Mouse (Mus musculus) brain, embryonic 18.5 days (tissue): Measurements from ENCODE around the gene Khk.

Experiments
- DNase-seq: peaks from one replicate; pipeline ENCODE4 v3.0.0-alpha.2; 2012; ENCODE audit warnings: low read depth, low spot score

Khk gene

DNA sequence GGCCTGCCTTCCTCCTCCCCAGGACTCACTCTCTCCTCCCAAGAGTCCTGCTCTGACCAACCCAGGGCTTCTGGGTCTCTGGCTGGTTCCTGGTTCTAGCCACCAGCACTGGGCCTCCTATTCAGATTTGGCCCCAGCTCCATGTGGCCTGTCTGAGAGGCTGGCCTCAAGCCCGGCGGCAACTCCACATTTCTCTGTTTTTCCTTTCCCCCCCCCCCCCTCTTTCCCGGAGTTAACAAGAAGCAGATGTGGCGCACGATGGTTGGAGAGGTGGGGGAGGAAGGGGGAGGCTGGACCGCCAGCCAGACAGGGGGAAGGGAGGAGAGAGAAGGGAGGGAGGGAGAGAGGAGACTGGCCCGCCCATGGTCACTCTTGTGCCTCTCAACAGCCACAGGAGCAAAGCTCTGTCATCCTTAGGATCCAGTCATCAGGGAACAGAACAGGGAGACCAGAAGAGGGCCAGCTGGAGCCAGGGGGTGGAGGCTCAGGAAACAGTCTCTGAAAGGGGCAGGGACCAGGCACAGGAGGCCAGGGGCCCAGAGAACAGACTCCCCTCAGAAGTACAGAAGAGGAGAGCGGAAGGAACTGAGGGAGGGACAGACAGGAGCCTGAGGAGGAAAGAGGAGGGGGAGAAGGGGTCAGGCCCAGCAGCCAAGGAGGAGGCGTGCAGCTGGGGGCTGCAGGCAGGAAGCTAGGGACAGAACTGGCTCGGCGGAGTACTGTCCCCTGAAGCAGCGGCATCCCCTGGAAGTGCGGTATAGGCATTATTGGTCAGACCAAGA, 8.0 kb upstream of the Khk start, which contains the start of gene Emilin1:
Gene Emilin1, plus strand, starts transcription at position 343 of the 782 bp plus-strand sequence.
- no peak for DNase-seq

DNA sequence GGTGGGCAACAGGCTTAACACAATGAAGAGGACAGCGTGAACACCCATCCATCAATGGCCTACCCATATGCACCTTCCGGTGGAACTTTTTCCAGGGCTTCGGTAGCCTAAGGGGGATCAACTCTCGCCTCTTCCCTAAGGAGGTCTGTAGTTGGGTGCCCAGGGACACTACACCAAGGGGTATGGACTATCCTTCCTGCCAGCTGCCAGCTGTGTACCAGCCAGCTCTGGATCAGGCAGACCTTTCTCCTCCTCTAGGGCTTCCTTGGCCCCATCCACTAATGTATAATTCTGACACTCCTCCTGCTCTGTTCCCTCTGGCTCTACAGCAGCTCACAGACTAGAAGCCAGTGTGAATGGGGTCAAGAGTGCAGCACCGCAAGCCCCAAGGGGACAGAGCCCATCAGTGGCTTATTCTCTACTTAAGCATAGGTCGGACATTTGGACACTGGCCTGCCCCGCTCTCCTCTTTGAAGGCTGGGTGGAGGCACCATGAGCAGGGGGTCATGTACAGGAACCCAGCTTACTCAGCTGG, 7.1 kb upstream of the Khk start:
- no peak for DNase-seq

DNA sequence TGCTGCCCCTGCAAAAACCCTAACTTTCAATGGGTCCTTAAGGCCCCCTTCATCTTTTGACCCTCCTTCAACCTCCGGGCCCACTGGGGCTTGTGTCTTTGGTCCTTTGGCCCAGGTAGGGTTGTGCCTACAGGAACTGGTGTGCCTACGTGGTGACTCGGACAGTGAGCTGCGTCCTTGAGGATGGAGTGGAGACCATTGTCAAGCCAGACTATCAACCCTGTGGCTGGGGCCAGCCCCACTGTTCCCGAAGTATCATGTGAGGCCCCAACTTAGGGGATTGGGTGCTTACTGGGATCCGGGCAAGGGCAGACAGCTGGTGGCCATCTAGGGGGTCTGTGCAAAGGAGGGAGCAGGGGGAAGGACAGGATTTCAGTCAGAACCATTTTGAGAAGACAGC, 6.4 kb upstream of the Khk start:
- DNase-seq, result no peak

DNA sequence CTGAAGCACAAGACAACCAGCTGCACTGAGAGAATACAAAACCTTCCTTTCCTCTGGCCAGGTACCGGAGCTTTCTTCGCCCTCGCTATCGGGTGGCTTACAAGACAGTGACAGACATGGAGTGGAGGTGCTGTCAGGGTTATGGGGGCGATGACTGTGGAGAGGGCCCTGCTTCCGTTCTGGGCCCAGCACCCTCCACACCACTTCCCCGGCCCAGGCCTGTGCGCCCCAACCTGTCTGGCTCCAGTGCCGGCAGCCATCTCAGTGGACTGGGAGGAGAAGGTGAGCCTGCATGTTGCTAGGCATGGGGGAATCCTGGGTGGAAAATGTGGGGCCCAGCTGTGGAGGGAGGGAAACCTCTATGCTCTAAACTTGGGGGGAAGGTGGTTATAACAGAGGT, 5.8 kb upstream of the Khk start:
- DNase-seq, result no peak

DNA sequence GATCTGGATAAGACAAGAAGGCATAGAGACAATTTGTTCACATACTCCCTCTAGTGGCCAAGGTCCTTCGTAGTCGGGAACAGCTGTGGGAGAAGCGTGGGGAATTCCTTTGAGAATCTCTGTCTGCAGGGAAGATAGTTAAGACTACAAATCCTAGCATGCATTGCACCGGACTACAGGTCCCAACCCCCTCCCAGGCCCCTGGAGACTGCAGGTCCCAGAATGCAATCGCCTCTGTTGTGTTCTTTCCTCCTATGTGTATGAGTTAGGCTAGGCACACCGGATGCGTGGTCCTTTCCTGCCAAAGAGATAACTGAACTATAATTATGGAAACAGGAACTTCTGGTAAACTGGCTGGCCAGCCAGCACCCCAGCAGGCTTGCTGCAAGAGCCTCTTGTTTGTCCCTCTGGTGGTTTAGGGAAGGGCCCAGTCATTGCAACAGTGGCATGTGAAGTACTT, 5.2 kb upstream of the Khk start:
- peak; percentile 93 for DNase-seq

DNA sequence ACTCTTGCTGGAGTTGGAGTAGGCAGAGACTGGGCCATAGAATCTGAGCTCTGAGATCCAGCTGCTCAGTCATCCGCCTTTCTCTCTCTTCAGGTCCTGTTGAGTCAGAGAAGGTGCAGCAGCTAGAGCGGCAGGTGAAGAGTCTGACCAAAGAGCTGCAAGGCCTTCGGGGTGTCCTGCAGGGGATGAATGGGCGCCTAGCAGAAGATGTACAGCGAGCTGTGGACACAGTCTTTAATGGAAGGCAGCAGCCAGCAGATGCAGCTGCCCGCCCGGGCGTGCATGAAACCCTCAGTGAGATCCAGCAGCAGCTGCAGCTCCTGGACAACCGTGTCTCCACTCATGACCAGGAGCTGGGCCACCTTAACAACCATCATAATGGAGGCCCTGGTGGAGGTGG, 4.4 kb upstream of the Khk start:
- no peak for DNase-seq

DNA sequence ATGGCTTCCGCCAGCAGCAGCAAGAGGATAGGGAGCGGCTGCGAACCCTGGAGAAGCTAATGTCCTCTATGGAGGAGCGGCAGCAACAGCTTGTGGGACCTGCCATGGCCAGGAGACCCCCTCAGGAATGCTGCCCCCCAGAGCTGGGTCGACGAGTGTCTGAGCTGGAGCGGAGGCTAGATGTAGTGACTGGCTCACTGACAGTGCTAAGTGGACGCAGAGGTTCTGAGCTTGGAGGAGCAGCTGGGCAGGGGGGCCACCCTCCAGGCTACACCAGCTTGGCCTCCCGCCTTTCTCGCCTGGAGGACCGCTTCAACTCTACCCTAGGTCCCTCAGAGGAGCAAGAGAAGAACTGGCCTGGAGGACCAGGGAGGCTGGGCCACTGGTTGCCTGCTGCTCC, 3.9 kb upstream of the Khk start:
- no peak for DNase-seq

DNA sequence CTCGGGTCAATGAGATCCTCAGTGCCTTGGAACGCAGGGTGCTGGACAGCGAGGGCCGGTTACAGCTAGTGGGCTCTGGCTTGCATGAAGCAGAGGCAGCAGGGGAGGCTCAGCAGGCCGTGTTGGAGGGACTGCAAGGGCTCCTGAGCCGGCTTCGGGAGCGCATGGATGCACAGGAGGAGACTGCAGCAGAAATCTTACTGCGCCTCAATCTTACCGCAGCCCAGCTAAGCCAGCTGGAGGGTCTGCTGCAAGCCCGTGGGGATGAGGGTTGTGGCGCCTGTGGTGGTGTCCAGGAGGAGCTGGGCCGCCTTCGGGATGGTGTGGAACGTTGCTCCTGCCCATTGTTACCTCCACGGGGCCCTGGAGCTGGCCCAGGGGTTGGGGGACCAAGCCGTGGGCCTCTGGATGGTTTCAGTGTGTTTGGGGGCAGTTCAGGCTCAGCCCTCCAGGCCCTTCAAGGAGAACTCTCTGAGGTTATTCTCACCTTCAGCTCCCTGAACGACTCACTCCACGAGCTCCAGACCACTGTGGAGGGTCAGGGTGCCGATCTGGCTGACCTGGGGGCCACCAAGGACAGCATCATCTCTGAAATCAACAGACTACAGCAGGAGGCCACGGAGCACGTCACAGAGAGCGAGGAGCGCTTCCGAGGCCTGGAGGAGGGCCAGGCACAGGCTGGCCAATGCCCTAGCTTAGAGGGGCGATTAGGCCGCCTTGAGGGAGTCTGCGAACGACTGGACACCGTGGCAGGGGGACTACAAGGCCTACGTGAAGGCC, 3.1 kb upstream of the Khk start:
- DNase-seq, result no peak

DNA sequence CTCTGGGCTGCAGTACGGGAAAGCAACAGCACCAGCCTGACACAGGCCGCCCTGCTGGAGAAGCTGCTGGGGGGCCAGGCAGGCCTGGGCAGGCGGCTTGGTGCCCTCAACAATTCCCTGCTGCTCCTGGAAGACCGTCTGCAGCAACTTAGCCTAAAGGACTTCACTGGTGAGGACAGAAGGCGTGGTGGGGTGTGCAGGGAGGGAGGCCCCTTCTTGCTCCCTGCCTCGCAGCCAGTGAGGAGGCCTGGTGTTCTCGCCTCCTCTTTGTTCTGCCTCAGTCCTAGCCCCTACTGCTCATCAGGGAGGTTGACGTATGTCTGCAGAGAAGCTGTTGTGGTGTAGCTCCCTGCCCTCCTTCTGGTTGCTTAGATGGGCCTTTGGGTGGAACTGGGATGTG, 2.5 kb upstream of the Khk start:
- DNase-seq, result no peak

DNA sequence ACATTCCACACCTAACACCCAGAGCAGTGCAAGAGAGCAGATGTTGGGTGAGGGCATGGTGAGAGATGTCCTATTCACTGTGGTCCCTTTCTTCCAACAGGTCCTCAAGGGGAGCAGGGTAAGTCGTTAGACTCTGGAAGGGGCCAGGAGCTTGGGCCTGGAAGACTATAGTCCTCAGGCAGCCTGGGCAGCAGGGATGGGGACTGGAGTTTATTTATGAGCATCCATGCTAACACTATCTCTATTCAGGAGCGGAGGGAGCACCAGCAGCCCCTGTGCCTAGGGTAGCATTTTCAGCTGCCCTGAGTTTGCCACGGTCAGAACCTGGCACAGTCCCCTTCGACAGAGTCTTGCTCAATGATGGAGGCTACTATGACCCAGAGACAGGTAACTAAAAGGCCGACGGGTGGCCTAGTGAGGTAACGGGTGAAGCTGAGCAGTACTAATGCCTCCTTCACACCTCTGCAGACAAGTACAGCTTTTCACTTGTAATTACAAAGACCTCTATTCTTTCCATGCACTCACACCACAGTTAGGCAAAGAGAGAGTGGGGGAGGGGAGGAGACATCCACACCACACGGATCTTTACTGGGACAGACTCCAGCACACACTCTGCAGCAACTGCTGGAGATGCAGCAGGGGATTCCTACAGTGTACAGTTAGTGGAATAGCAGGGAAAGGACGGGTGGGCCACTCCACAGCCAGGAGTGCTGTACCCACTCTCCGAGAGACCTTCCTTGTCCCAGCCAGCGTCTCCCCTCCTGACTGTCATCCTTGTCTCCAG, 1.2 kb upstream of the Khk start:
- DNase-seq, result no peak

DNA sequence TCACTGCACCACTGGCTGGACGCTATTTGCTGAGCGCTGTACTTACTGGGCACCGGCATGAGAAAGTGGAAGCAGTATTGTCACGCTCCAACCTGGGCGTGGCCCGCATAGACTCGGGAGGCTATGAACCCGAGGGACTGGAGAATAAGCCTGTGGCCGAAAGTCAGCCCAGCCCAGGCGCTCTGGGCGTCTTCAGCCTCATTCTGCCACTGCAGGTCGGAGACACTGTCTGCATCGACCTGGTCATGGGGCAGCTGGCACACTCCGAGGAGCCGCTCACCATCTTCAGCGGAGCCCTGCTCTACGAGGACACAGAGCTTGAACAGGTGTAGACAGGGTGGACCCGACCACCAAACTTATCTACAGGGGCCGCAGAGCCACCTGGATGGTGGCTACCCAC, 610 bp upstream of the Khk start:
- no peak for DNase-seq

DNA sequence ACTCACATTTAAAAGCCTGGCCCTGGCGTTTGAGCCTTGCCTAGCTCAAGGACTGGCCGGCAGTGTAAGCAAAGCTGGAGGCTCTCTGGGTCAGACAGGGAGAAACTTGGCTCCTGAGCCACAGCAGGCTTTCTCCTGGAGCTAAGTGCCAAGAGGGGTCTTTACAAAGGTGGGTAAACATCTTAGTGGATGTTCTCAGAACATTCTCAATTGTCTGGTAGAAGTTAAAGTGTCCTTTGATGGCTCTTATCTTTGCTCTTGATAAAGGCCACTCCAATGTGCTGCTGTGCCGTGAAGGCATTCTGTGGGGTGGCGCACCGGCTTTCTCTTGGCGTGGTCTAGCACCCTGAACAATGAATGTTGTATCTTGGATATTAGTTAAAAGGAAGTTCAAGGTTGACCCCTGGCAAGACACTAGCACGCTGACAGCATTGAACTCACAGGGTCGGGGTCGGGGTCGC, 1.4 kb downstream of the Khk start:
- DNase-seq, result no peak

DNA sequence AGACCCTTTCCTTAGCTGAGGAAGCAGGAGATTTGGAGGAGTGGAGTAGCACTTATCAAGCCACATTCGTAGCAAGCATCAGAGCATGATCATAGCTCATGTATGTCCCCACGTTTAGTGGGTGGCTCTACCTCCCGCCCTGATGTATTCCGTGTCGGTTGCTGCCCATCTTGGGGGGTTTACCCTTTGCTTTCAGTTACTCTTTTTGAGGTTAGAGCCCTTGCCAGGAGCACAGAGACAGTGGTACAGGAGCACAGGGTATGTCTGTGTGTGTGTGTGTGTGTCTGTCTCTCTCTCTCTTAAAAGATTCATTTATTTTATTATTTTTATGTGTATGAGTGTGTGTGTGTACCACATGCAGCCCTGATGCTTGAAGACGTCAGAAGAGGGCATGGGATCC, 1.9 kb downstream of the Khk start:
- DNase-seq, result no peak

DNA sequence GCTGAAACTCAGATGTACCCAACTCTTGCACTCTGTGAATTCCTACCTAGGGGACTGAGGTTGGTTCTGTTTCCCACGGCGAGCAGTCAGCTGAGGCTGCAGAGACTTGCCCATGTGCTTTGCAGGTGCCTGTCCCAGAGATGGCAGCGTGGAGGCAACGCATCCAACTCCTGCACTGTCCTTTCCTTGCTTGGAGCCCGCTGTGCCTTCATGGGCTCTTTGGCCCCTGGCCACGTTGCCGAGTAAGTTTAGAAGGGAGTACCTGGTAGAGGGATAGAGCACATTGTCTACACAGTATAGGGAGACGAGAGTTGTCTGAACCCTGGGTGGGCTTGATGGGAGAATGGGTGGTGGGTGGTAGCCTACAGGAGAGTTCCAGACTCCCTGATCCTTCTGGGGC, 3.4 kb downstream of the Khk start:
- DNase-seq, result no peak

DNA sequence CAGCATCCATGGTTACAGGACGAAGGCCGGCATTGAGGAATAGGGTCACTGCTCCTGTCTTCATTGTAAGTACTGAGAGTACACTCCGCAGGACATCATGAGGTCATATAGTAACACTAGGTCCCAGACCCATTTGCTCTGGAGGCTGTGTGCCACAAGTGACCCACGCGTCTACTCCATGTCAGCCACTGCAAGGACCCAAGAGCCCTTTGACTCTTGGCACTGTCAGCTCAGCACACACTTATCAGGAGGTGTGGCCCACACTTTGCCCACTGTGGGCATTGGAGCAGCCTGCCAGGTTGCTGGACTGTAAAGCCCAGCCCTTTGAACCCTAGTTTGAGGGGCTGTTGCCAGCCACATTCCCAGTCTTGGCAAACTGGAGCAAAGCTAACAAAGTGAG, 4.0 kb downstream of the Khk start:
- DNase-seq, result no peak

DNA sequence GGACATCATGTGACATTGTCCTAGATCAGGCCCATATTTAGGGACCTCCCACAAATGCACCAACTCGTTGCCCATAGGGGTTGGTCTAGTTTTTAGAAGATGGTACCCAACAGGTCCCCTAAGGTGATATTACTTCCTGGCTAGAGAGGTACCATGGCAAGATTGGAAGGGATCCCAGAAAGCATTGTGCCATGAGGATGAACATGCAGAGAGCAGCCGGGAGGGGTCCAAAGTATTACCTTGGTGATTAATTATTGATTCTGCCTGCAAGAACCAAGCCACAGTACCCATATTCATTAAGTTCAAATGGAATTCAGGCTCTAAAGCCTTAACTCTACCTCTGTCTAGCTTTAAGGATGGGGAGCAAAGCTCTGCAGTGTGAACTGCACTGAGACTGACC, 4.8 kb downstream of the Khk start:
- no peak for DNase-seq

DNA sequence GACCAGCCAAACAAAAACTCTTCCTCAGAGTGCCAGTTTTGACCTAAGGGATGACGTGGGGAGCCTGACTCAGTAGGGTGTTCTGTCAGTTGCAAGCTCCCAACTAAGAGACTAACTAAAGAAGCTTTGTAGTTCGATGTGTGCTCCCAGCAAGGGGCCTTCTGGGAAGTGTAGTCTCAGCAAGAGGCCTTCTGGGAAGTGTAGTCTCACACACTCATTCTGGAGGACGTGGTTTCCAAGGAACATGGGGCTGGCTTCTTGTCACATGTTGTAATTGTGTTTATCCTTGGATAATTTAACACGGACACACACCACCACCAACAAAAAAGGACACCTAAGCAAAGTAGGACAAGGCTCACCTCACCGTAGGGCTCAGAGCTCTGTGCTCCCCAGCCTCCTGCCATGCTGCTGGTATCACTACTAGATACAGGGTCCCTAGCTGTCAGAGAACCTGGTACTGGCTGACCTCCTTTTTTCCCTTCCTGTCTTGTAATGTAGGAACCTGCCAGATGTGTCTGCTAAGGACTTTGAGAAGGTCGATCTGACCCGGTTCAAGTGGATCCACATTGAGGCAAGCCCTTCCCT, 6.8 kb downstream of the Khk start:
- DNase-seq, result no peak

DNA sequence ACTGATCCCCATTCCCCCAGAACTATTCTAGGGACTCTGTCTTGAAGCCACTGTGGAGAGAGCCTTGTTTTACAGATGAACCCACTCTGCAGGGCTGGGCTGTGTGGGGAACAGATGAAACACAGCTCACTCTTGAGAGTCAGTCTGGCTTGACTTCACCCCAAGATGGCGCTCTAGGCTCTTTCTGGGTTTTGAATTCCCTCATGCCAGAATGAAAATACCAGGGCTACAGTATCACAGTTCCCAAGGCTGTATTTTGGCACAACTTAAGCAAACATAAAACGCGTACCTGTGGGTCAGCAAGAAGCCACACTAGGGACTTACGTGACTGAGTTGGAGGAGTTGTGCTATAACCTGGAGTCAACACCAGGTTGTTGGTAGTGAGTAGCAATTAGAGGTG, 8.9 kb downstream of the Khk start:
- DNase-seq, result no peak

DNA sequence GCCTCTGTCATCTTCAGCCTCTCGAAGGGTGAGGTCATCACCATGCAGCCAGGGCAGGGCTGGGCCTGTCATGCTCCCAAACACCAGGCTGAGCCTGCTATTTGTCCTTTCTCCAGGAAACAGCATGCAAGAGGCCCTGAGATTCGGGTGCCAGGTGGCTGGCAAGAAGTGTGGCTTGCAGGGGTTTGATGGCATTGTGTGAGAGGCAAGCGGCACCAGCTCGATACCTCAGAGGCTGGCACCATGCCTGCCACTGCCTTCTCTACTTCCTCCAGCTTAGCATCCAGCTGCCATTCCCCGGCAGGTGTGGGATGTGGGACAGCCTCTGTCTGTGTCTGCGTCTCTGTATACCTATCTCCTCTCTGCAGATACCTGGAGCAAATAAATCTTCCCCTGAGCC, 9.6 kb downstream of the Khk start:
- no peak for DNase-seq

DNA sequence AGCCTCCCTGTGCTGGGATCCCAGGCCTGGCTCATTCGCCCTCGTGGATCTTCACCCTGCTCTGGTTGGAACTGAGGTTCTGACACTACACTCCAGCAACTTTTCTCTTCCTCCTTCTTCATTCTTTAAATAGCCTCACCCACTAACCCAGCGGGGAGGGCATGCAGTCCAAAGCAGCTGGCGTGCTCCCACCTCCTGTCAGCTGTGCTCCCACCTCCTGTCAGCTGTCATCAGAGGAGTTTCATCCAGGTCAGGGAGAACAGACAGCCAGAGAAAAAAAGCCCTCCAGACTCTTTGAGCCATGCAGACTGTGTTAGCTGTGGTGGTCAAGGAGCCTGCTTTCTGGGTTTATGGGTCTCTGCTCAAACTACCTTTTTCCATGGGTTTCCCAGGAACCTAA, 10.1 kb downstream of the Khk start:
- no peak for DNase-seq

DNA sequence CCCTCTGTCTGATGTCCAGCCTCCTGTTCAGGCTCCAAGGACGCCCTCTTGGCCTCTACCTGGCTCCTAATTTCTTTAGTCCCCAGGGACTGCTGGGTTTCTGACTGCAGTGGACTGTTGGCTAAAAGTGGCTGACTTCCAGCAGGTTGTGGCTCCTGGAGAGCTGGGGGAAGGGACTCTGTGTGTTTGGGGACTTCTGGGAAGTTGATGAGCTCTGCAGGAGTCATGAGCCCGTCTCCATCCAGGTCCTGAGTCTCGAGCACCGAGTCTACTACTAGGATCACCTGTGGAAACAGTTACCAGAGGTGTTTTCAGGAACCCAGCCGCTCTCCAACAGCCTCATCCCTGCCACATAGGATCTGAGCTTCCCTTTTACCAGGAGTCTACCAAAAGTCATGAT, 12.5 kb downstream of the Khk start:
- DNase-seq, result no peak
